Mouse (Mus musculus) gastrocnemius, postnatal 10 days (tissue): ENCODE measurements around the gene Tmem178. TPM values are rescaled to one million over a fixed set of nuclear protein-coding genes. Genes with fewer than 3 reads are reported as not detected.

ENCODE experiments used
- DNase-seq: peaks from one replicate; pipeline ENCODE4 v3.0.0; 2021; ENCODE audit warnings: mixed read lengths
- total RNA-seq, 2 experiments: library from RNA; stranded (reverse); gene quantifications; 2 replicates each; pipeline ENCODE4 v1.2.3; 2021

The Tmem178 gene
- total RNA-seq, 2 experiments from 2014 or later, result 1.6 to 1.7 TPM

DNA sequence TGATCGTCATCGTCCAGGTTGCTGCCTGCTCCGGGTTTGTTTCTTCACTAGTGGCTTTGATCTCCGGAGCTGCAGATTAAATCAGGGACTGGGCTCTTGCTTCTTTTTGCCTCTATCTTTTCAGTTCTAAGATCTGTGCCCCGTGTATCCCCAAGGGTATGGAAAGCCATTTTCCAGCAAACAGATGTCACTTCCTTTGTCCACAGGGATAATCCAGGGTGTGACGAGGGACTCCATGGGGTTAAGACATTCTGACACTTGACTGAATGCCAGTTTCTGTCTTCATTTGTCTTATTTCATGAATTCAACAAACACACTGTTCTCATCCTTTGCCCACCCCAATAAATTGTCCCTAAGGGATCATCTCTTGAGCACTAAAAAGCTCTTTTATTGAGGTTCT lies 54.5 kb downstream of the Tmem178 start:
- DNase-seq, result no peak

DNA sequence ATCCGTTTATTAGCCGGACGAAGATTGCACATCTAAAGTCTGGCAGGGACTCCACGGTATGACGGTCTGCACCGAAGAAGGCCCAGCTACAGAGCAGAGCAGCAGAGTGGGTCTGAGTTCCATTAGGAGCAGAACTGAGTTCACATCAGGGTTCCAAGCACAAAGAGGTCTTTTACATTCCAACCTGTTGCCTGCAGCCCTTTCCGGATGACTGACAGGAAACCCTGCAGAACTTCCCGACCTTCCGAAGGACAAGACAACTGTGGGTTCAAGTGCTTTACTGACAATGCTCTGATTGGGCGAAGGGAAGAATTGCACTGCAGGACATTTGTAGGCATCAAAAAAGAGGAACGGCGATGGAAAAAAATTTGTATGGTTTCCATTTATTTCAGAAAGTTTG lies 56.6 kb downstream of the Tmem178 start:
- no peak for DNase-seq

DNA sequence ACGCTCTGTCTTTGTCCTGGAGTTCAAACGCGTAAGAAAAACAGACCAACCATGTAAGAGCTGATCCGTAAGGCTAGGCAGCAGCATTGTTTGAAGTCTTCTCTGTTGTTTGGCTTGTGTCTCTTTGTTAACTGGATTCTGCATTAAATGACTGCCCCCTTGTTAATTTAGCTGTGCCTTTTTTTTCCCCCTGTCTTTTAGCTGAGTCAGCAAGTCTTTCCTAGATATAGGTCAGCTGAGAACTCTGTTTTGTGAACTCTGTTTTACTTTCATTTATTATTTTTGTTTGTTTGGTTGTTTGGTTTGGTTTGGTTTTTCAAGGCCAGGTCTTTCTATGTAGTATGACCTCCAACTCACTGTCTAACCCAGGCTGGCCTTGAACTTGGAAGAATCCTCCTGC lies 57.2 kb downstream of the Tmem178 start:
- DNase-seq, result no peak

DNA sequence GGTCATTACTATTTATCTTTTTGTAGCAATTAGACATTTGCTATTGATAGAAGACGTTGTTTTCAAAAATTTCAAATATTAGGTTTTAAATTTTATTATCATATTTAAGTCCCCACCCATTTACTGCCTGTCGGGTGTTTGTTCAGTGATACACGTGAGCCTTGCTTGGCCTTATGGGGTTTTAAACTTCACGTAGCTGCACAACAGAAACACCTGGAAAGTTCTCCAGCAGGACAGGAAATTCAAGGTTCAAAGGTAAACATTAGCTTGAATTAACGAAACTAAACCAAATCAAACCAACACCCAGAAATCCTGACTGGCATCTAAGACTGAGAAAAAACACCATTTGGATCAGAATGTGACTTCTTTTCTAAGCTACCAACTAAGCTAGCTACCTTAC lies 57.7 kb downstream of the Tmem178 start:
- no peak for DNase-seq

DNA sequence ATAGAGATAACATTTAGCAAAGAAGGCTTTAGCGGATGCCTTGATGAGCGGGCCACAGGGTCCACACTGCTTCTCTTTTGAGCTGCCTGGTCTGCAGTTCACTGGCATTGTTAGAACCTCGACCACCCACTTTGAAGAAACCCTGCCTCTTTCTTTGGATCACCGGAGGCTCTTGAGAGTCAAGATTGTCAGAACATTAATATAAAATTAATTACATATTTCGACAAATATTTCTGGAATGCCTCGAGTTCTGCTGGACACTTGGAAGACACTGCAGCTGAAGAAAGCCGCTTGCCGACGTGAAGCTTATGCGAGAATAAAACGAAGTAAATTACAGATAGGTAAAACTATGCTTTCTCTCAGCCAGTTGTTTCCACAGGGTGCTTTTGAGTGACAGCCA lies 60.0 kb downstream of the Tmem178 start:
- DNase-seq, result no peak

DNA sequence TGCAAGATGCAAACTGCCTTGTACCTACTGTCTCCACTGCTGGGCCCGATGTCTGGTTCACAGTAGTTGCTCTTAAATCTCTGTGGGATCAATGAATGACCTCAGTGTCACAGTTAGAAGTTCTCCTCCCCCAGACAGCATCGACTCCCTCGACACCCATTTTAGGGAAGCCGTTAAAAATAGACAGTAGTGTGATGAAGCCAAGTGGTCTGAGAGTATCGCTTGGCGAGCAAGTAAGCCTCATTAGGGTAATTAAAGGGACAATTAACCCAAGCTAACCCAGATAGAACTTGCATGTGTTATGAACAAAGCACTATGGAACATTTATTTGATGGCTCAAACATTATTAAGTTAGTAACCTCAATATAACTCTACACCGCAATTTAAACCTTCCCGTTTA lies 60.9 kb downstream of the Tmem178 start:
- DNase-seq, result no peak

DNA sequence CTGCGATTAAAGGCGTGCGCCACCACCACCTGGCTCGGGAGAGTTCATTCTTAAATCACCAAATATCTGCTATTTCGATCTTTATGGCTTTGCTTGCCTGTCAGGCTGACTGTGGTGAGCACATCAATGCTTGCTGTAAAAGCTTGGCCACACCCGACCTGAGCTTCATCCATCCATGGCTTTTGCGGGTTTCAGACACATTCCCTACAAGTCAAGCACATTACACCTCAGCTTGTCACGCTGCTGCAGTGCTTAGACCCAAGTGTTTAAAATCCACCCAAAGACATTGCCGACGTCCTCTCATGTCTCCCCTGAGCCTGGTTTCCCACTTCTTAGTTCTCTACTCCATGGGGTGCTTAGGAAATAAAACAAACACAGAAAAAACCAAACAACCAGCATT lies 64.7 kb downstream of the Tmem178 start:
- no peak for DNase-seq

DNA sequence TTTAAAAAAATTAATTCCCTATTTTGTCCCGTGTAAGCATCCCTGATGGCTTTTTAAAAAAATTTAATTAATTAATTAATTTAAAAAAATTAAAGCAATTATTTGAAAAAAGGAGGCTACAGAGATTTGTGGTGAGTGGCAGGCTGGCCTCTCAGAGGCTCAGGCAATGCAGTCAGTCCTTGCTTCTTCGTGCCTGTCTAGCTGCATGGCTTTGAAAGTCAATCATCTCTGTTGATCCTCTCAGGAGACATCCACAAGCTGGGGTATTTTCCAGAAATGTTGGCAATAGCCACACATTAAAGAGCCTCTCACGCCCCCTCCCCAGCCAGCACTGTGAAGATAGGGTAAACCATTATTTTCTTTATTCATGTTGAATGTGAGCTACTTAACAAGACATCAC lies 65.8 kb downstream of the Tmem178 start:
- no peak for DNase-seq

DNA sequence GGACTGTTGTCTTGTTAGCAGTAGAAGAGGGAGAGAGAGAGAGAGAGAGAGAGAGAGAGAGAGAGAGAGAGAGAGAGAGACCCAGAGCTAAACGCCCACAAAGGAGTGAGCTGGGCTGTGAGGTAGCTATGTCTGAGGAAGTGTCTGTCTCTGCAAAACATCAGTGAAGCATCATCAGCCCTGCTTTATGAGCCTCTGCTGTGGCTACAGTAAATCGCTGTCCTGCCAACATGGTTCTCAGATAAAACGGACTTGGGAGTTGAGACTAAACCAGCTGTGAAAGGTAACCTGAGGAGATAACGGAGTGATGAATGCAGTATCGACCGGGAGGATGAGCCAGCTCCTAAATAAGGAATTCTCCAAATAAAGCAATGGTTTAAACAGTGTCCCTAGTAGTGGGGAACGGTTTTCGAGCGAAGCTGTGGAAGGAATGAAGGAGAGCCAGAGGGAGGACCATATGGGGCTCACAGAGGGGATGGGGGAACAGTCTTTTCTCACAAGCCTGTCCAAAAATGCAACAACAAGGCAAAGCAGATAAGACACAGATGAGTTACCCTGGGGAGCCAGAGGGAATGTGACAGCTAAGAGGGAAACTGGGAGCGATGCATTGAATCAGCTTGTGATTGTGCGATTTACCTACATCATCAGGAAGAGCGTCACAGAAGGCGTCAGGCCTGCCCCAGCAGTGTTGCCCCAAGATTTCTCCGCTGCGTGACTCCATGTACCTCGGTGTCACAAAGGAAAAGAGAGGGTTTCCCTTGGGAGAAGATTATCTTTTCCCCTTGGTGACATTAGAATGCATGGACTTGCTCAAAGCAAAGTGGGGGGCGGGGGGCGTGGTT lies 66.6 kb downstream of the Tmem178 start:
- DNase-seq, result no peak

DNA sequence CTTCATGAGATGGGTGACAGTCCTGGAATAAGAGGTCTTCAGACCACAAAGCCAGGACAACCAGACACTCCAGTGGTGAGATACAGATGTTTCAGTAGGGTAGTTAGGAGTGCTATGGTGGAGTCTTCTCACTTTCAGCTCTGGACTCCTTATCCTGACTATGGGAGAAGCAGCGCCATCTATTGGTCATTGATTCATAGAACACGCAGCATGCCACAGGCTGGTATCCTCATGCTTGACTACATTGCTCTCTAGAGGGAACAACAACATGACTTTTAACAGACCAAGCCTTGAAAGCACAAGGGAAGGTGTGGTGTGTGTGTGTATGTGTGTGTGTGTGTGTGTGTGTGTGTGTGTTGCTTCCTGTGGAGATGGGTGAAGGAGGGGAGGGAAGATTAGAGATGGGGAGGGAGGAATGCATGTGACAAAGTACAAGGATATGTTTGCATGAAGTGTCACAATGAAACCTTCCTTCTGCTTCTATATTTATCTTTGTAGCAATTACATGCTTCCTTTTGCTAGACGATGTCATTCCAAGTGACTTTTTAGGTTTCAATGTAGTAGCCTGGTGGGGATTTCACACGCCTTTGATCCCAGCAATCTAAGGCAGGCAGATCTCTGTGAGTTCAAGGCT lies 71.5 kb downstream of the Tmem178 start:
- peak; percentile 15 for DNase-seq

DNA sequence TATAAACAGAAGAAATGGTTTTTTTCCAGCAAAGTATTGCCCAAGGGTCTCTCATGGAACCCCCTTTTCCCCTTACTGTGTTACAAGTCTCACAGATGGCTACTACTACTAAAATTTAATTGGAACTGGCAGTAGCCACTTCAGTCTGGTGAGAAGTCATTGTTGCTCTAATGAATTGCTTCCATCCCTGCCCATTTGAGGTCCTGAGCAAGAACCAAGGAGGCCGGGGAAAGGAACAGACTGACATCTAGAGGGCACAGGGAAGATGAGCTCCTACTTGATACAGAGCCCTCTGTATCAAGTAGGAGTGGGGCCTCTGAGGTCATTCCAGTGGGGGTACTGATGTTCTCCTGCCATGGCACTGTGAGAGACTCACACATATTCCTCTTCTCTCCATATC lies 72.7 kb downstream of the Tmem178 start:
- DNase-seq, result no peak

DNA sequence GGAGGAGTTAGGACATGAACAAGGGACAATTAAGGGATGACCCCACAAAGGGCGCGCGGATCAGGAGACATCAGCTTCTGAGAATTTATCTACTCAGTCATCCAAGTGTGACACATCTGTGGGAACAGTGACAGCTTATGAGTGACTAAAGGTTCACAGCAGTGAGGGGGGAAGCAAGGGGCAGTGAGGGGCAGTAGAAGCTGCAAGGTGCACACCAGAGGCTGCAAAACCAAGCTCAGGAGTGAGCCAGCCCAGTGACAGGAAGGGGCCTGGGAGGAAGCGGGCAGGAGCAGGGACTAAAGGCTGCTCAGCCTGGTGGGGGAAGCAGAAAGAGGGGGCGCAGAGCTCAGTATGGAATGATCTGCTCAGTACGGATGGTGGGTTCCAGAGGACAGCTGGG lies 82.9 kb downstream of the Tmem178 start:
- no peak for DNase-seq

DNA sequence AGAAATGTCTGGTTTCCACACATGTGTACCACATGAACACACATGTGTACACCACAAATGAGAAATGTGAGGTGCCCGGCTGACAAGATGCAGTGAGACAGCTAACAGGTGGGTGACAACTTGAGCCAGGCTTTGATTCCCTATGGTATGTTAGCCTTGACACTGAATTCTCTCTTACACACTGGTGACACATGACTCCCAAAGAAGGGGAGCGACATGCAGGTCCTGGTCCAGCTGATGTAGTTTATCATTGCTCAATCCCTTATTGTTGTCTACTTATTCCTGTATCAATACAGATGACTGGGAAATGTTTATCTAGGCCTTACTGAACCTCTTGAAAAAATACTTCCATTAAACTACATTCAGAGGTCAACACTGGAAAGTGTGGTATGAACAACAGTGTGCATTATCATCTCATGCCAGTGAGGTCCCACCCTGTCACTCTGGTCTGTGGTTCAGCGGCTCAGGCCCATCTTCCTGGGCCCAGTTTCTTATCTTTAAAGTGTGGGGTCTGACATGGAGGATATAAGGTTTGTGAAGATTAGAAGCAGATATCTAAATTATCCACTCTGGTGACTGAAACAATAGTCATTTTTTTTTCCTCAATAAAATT lies 87.5 kb downstream of the Tmem178 start:
- no peak for DNase-seq

DNA sequence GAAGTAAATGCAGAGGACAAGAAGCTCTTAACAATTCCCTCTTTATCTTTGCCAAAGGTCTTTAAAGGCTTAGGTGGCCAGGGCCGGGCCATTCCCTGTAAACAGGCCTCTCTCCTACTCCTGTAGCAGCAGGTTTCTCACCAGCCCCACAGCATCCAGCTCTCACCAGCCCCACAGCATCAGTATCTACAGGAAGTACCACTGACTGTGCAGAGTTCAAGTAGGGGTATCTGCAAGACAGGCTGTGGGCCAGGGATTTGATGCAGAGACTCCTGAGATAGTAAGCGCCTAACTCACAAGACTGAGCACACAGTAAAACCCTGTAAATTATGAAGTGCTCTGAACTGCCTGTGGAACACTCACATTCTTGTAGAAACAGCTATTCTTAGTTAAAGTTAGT lies 88.5 kb downstream of the Tmem178 start:
- no peak for DNase-seq

DNA sequence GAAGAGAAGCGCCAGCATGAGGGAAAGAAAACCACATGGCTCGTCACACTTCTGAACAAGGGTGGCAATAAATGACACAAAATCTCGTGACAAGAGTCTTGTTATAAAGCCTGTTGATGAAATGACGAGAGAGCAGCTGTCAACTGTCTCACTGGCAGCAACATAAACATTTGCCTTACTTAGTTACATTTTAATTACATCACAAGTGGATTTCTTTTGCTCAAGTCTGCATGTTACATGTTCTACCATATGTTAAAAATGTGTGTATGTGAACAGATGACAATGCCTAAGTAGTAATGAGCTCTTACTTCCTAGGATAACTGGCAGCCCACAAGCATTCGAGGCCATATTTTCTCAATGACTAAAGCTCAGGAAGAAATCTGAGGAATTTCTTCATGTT lies 90.9 kb downstream of the Tmem178 start:
- DNase-seq, result no peak

DNA sequence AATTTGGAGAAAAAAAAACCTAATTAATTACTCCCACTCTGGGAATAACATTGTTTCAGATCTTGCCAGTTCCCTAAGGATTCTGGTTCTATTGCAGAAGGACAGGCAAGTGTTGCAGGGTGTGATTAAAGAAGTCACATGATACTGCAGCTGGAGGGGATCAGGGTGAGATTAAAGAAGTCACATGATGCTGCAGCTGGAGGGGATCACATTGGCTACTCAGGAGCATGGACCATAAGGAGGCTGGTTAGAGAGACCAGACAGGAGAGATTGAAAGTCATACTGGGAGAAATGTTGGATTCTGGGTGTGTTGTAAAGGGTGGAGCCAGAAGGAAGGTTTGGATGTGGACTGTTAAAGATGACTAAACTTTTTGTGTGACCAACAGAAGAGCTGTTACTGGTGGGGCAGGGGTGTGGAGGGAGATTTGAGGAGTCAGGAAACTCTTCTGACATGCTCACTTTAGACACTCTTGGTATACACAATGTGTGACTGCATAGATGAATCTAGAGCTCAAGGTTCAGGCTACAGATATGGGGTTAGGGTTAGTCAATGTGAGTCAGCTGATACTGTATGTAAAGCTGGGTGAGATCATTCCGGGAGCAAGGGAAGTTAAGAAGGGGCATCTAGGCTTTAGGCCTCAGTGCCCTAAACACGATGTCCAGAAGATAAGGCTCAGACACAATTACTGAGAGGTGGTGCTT lies 94.4 kb downstream of the Tmem178 start:
- no peak for DNase-seq

DNA sequence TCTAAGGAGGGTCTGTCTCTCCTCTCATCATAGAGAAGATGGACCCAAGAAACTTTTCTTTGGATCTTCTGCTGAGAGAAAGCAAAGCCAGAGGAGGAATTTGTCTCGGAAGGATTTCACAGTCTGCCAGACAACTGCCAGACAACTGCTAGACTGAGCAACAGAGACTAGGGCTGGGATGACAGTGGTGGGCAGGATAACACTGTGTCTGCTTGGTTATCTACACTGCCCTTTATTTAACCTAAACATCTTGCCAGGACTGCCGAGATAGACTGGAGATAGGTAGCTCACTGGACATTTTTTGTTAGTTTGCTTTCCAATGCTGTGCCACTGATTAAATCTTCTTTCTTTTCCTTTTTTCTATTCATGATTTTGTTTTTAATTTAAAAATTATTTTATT lies 97.2 kb downstream of the Tmem178 start:
- DNase-seq, result no peak

DNA sequence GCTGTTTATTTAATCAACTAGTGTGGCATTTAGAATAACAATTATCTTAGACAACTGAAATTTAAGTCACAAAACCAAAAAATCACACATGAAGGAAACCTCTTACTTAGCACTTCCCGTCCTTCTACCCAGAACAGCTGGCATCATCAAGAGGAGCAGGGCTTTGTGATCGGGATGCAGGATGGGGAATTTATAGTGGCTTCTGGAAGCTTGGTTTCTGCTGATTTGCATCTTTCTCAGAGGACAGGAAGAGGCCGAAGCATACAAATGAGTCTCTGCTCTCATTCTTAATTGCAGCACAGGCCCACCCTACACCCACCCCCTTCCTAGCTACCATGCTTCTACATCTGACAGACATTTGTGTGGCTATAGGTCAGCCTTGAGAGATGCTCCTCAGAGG lies 99.9 kb downstream of the Tmem178 start:
- DNase-seq, result no peak

DNA sequence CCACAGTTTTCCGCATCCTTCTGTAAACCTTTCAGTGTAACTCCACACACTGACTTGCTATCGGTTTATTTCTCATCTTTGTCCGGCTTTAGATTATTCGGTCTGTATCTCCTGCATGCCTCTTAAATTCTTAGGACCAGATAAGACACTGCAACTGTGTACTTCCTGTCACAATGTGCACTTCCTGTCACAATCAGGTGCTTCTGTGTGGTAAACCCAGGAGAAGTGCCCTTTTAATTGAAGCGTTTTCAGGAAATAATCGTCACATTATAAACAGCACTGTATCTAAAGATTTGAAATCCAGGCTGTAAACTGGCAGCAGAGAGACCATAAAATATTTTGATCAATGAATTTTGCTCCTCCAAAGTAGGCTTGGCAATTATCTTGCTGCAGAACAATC lies 100.7 kb downstream of the Tmem178 start:
- DNase-seq, result no peak

DNA sequence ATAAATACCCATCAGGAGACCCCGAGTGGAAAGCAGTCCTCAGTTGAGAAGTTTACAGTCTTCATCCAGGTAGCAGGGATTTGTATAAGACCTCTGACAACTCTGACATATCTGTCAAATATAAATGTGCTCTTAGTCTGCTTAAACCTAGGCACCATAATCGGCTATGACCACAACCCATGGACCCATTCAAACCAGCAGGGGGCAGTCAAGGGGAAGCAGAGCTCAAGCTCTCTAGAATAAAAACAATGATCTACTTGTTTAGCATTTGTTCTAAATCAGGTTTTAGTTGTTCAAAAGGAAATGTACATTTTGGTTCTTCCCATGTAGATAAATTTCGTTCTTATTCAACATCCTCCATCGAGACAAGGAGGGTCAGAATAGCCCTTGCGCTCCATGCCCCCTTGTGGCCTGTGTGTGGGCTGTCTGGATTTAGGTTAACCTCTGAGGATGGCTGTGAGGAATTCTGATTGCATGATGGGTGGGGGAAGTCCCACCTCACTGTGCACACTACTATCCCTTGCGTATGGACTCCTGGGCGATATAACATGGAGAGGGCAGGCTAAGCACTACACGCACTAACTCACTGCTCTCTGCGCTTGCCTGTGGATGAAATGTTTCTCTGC lies 101.2 kb downstream of the Tmem178 start:
- peak; percentile 37 for DNase-seq

DNA sequence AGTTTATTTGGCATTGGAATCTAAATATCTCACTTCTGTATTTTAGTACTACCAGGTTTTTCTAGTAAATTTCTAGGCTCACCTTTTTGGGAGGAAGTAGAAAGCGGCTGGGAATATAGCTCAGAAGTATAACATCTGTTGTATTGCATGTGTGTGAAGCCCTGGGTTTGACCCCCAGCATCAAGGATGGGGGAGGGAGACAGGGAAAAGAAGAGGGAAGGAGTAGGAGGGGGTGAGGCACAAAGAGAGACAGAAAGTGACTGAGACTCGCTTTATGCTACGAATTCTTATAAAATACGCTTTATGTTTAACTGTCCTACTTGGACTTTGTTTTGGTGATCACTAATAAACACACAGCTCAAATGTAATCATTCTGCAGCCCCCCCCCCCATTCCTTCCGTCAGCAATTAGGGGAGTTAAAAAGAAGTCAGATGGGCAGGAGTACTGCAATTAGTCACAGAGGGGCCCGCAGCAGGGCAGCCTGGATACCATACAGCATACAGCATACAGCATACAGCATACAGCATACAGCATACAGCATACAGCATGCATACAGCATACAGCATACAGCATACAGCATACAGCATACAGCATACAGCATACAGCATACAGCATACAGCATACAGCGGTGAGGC lies 103.6 kb downstream of the Tmem178 start:
- no peak for DNase-seq
